Mouse (Mus musculus) layer of hippocampus, adult 6 months (tissue): ENCODE results near the gene Krtap24-1. TPM values are rescaled to one million over a fixed set of nuclear protein-coding genes. Genes with fewer than 3 reads are reported as not detected.

ENCODE experiments used
- long read RNA-seq, 2 experiments: library from polyadenylated mRNA; unstranded; transcript quantifications; one replicate each; pipeline ENCODE4 v2.0.0; 2019 to 2020
- polyA plus RNA-seq: library from polyadenylated mRNA; unstranded; fragments of <200 nt; fragmentation: Nextera tagmentation; gene quantifications from 2 replicates; pipeline ENCODE4 v1.2.3, GENCODE M21; 2021

Krtap24-1 gene
- polyA plus RNA-seq: not detected in 2 replicates
- long read RNA-seq, experiment 1: 0 reads
- long read RNA-seq, experiment 2: 0 reads

DNA sequence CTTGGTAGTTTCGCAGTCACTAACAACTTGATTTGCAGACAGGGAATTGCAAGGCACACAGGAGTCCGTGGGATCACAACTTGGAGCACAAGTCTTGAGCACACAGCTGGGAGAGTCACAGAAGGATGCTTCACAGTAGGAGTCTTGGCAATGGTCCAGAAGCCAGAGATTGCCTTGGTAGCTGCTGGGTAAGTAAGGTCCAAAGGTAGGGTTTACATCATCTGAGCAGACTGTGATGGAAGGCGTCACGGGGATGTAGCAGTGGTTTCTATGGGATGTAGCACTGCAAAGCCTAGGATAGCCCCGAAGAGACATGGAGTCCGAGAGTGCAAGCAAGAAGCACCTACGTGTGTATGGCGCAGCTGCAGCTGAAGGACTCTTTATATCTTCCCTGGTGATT lies at the start of gene Krtap24-1:
TSS of gene Krtap24-1 (minus strand) at position 358 of the 400 bp plus-strand sequence.

DNA sequence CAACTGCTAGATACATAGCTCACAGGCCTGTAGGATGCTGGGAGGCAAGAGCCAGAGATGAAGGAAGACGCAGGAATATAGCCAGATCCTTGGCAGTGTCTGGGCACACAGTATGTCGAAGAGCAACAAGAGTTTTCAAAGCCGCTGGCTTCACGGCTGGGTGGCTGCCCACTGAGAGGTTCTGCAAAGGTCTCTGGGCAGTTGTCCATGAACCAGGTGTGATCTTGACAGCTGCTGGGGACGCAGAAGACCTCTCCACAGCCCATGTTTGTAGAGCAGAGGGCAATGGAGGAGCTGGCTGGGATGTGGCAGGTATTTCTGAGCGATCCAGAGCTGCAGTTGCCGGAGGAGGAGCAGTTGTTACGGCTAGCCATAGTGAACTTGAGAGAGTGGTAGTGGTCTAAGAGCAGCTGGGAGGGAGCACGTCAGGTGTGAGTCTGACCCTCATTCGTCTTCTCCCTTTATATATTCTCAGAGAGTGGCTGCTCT lies 35.3 kb upstream of the Krtap24-1 start, which contains the start of gene Krtap26-1:
TSS of gene Krtap26-1 (minus strand) at position 439 of the 489 bp plus-strand sequence.

DNA sequence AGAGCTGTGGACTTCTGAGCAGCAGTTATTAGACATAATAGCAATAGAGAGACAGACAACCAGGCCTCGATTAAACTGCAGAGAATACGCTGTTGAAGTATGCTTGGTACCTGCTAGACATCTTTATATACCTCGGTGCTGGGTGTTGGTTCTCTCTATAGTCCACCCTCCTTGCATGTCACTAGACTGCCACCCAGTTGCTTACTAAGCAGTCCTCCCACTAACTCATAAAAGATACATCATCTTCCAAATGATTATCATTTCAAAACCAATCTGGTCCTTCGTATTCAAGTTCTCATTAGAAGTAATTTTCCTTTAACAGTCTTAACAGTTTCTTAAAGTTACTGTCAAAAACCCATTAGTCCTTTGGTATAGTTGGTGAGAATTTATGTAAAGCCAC lies 15.5 kb upstream of the Krtap24-1 start, which contains the start of gene 2310079G19Rik:
TSS of gene 2310079G19Rik (minus strand) at position 101 of the 400 bp plus-strand sequence.

DNA sequence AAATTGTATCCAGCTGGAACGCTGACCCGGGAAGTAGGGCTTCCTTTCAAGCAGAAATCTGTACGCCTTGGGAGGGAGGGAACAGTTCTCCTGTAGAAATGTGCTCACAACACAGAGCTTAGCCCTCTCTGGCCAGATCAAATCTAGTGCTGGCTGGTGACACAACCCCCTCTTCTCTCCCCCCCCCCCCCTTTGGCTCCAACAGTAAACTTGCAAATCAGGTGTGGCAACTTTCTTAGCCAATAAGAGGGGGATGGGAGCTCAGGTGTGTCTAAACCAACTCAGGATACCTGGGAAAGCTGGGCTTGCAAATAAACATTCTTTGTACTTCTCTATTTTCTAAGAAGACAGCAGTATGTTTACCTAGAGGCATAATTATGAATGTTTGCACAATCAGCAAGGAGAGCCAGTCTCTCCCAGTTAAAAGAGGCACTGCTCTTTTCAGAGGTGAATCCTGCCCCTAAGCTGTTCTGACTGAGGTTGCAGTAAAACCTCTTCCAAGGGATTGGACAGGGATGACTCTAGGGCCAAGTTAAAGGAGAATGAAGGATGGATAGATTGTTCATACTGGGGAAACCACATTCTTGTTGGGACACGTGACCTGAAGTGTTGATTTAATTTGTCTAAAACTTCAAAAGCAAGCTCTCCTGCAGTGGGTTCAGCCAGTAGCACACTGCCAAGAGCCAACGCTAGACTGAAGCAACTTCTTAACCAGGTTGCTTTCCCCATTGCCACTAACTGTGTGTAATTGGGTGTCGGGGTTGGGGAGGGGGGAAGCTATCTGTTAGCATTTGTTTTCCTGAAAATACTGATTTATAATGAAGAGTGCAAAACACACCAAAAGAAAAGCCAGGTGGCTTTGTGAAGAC lies 48.8 kb downstream of the Krtap24-1 start, which contains the start of gene Cldn8:
TSS of gene Cldn8 (minus strand) at position 139 of the 869 bp plus-strand sequence.

Other genes starting within 250 kb of the Krtap24-1 start
- gene Cldn17, start 105.3 kb downstream of the Krtap24-1 start, polyA plus RNA-seq: not detected in 2 replicates
- not detected in 2 replicates for gene Cldn8, start 49.1 kb downstream of the Krtap24-1 start, polyA plus RNA-seq
- not detected in 2 replicates for gene 2310079G19Rik, start 15.4 kb upstream of the Krtap24-1 start, polyA plus RNA-seq
- not detected in 2 replicates for gene Krtap26-1, start 35.5 kb upstream of the Krtap24-1 start, polyA plus RNA-seq
- gene Krtap27-1, start 59.4 kb upstream of the Krtap24-1 start, polyA plus RNA-seq: not detected in 2 replicates
- gene 2310061N02Rik, start 95.7 kb upstream of the Krtap24-1 start, polyA plus RNA-seq: not detected in 2 replicates
- not detected in 2 replicates for gene Krtap13-1, start 116.6 kb upstream of the Krtap24-1 start, polyA plus RNA-seq
- gene Krtap13, start 139.4 kb upstream of the Krtap24-1 start, polyA plus RNA-seq: not detected in 2 replicates
- not detected in 2 replicates for gene 2310034C09Rik, start 146.6 kb upstream of the Krtap24-1 start, polyA plus RNA-seq
- gene 2310057N15Rik, start 161.9 kb upstream of the Krtap24-1 start, polyA plus RNA-seq: not detected in 2 replicates
- not detected in 2 replicates for gene Gm5965, start 165.6 kb upstream of the Krtap24-1 start, polyA plus RNA-seq
- gene Gm20741, start 199.9 kb upstream of the Krtap24-1 start, polyA plus RNA-seq: not detected in 2 replicates
- gene Krtap15, start 207.9 kb upstream of the Krtap24-1 start, polyA plus RNA-seq: not detected in 2 replicates
- gene Krtap14, start 213.9 kb upstream of the Krtap24-1 start, polyA plus RNA-seq: not detected in 2 replicates